Mouse (Mus musculus): ENCODE results near the gene Idh1.
A peak's percentile ranks its signal among the peaks of the same experiment; 100 is the strongest.

DNA sequence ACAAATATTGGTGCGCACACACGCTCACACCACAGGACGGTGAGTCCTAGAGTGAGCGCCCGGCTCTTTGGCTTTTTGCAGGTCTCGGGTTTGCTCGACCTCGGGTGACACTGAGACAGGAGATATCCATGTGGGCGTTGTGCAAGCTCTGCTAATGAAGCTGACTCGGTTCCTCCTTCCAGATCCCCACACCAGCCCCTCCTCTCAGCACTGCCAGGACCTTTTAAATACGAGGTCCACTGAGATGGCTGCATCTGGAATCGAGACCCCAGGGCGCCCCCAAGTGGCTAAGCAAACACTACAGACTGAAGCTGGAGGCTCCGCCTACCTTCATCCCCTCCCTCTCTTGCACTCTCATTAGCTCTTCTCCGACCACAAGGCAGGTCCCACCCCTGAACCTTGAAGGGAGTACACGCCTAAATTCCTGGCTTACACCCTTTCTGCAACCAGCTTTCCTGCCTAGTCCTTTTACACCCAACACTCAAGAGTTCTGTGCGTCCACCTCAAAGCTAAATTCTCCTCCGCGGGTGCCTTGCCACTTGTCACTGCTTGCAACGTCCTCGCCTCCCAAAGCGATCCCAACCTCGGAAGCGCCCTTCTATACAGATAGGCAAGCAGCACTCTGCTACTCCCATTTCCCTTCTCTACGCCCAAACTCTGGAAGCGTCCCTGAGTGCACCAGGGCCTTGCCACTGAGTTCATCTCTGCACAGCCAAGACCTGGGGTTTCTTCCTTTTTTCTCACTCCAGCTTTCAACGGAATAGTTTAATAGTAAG is 8.0 kb downstream of the Idh1 start:
- TF ChIP-seq CTCF (IDR thresholded peaks at IDR 0.05; ENCODE audit: low read depth, low read length), result peak; percentile 79
- peak; percentile 24 for TF ChIP-seq POLR2A (IDR thresholded peaks at IDR 0.05; ENCODE audit: insufficient read depth, low read length)
- 0 out of 2 replicates have a peak, but pooled peaks have one; percentile 19 for TF ChIP-seq EP300 (IDR thresholded peaks at IDR 0.05; ENCODE audit: insufficient read depth, low read depth, low read length)

Data from ES-Bruce4 (cell line).